Mouse (Mus musculus) ES-Bruce4 (cell line): ENCODE results near the gene Ceacam15. TPM values are rescaled to one million over a fixed set of nuclear protein-coding genes. Genes with fewer than 3 reads are reported as not detected.
"Not testable (repeated sequence)": the region's sequence is repeated elsewhere in the genome, so short reads cannot be mapped to it uniquely, and the experiment has no call there.

ENCODE experiments used
- H3K27ac ChIP-seq: 2 replicates; pipeline ENCODE4 v1.5.1; 2012; ENCODE audit warnings: low read length, inconsistent platforms; ENCODE audit not compliant: insufficient read depth
- H3K27me3 ChIP-seq: 2 replicates; pipeline ENCODE4 v1.6.1; 2012; ENCODE audit warnings: mild to moderate bottlenecking, low read length, inconsistent platforms; ENCODE audit not compliant: control insufficient read depth, poor library complexity, insufficient read depth, severe bottlenecking
- H3K36me3 ChIP-seq: 2 replicates; pipeline ENCODE4 v1.6.1; 2012; ENCODE audit warnings: inconsistent platforms, mild to moderate bottlenecking, low read length, moderate library complexity; ENCODE audit not compliant: control insufficient read depth, poor library complexity, insufficient read depth, severe bottlenecking
- H3K4me1 ChIP-seq: one replicate; pipeline ENCODE4 v1.8.1; 2011; ENCODE audit warnings: low read length; ENCODE audit not compliant: control insufficient read depth, insufficient read depth
- H3K4me3 ChIP-seq: 2 replicates; pipeline ENCODE4 v1.5.1; 2011; ENCODE audit warnings: low read depth, mild to moderate bottlenecking, low read length
- H3K9ac ChIP-seq: 2 replicates; pipeline ENCODE4 v1.6.1; 2012; ENCODE audit warnings: low read depth, mild to moderate bottlenecking, inconsistent platforms; ENCODE audit not compliant: poor library complexity, severe bottlenecking
- H3K9me3 ChIP-seq: replicated peaks from 2 replicates; pipeline ENCODE4 v1.6.1; 2012; ENCODE audit warnings: mild to moderate bottlenecking, low read length, inconsistent platforms; ENCODE audit not compliant: control insufficient read depth, poor library complexity, insufficient read depth, severe bottlenecking
- CTCF ChIP-seq: IDR thresholded peaks from one replicate; pipeline ENCODE4 v1.8.1; 2011; ENCODE audit warnings: low read depth, low read length
- EP300 ChIP-seq: IDR thresholded peaks from 2 replicates; pipeline ENCODE4 v1.6.1; 2011; ENCODE audit warnings: low read depth, low read length; ENCODE audit not compliant: insufficient read depth
- POLR2A ChIP-seq: IDR thresholded peaks from one replicate; pipeline ENCODE4 v1.8.1; 2011; ENCODE audit warnings: low read length; ENCODE audit not compliant: insufficient read depth
- polyA plus RNA-seq: library from polyadenylated mRNA; stranded (reverse); fragments of >200 nt; gene quantifications from 2 replicates; pipeline ENCODE4 v1.2.4, GENCODE M21; 2011; ENCODE audit warnings: low read depth; ENCODE audit not compliant: missing spikeins, insufficient read depth, insufficient read length

Gene Ceacam15
- polyA plus RNA-seq, 1 experiment: not detected

DNA sequence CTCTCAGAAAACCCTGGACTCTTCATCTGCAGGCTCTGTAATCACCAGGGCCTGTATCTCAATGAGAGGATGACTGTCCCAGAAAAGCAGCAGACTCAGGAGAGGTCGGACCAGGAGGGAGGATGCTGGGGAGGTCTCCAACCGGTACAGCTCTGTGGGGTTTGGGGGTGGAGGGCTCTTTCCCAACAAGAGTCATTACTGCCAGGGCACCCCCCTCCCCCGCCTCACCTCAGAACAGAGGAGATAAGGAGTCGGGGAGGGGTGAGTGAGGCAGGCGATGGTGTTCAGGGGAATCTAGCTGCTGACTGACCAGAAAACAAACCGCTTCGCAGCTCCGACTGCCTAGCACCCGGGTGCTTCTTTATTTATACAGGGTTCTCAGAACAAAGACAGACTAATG is 32.7 kb upstream of the Ceacam15 start:
- H3K4me3 ChIP-seq: no peak overlapping the region
- H3K4me1 ChIP-seq: no peaks in the 10 kb centered on the region
- TF ChIP-seq POLR2A: no peak
- TF ChIP-seq CTCF: no peak
- no peak for TF ChIP-seq EP300
- no peaks in the 10 kb centered on the region for H3K27me3 ChIP-seq
- H3K27ac ChIP-seq: no peak overlapping the region
- no peak overlapping the region for H3K9ac ChIP-seq
- H3K9me3 ChIP-seq: no peaks in the 10 kb centered on the region
- no peaks in the 10 kb centered on the region for H3K36me3 ChIP-seq

GRCm38 (mm10) chr7:16706385-16706784 is 30.9 kb upstream of the Ceacam15 start:
- TF ChIP-seq EP300: no peak
- no peak for TF ChIP-seq CTCF
- no peak for TF ChIP-seq POLR2A
- H3K27ac ChIP-seq: no peak overlapping the region

DNA sequence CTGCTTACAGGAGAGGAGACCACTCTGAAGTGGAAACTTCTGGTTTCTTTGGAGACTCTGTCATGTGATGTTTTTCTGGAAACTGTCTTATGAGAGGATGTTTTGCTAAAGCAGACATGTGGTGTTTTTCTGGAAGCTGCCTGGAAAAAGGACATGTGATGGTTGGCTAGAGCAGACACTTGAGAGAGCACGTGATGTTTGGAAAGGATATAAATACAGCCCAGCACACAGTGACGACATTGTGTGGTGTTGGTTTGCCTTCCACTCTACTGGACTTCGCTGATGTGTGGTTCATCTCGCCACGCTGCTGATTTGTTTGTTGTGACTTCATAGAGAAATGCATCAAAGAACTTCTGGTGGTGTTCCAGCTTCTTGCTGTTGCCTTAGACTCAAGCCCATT is 25.1 kb upstream of the Ceacam15 start:
- TF ChIP-seq EP300: no peak

More at GRCm38 (mm10) chr7:16706385-16706784, 30.9 kb upstream of the Ceacam15 start:
- no peaks in the 10 kb centered on the region for H3K4me1 ChIP-seq
- no peaks in the 10 kb centered on the region for H3K27me3 ChIP-seq
- no peaks in the 10 kb centered on the region for H3K36me3 ChIP-seq
- H3K4me3 ChIP-seq: no peak overlapping the region
- H3K9me3 ChIP-seq: no peaks in the 10 kb centered on the region
- H3K9ac ChIP-seq: no peak overlapping the region

DNA sequence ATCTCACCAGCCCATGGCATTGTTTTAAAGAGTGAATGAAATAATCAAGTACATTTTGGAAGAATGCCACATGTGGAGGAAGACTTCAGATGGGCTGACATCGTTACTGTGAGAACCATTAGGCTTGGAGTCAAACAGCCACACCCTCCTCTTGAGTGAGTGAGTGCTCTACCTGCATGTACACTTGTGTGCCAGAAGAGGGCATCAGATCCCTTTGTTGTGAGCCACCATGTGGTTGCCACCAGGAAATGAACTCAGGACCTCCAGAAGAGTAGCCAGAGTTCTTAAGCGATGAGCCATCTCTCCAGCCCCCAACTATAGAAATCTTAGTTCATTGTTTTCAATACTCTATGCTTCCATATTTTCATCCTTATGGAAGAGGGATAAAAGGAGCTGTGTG is 23.5 kb upstream of the Ceacam15 start:
- H3K9ac ChIP-seq: no peak overlapping the region
- H3K27me3 ChIP-seq: no peaks in the 10 kb centered on the region
- no peak overlapping the region for H3K27ac ChIP-seq
- H3K36me3 ChIP-seq: no peaks in the 10 kb centered on the region
- no peaks in the 10 kb centered on the region for H3K9me3 ChIP-seq
- H3K4me1 ChIP-seq: no peaks in the 10 kb centered on the region
- H3K4me3 ChIP-seq: no peak overlapping the region
- no peak for TF ChIP-seq POLR2A
- no peak for TF ChIP-seq EP300
- peak; percentile 81 for TF ChIP-seq CTCF

More for the DNA sequence above, 25.1 kb upstream of the Ceacam15 start:
- H3K27ac ChIP-seq: no peak overlapping the region
- no peaks in the 10 kb centered on the region for H3K4me1 ChIP-seq
- H3K9me3 ChIP-seq: no peaks in the 10 kb centered on the region
- no peaks in the 10 kb centered on the region for H3K36me3 ChIP-seq
- no peak overlapping the region for H3K4me3 ChIP-seq
- H3K27me3 ChIP-seq: no peaks in the 10 kb centered on the region
- H3K9ac ChIP-seq: no peak overlapping the region

GRCm38 (mm10) chr7:16695025-16695424 is 19.5 kb upstream of the Ceacam15 start:
- no peaks in the 10 kb centered on the region for H3K36me3 ChIP-seq
- H3K9ac ChIP-seq: no peak overlapping the region
- no peaks in the 10 kb centered on the region for H3K9me3 ChIP-seq
- no peak for TF ChIP-seq POLR2A
- TF ChIP-seq CTCF: peak; percentile 16
- H3K4me3 ChIP-seq: no peak overlapping the region
- H3K27me3 ChIP-seq: no peaks in the 10 kb centered on the region
- no peaks in the 10 kb centered on the region for H3K4me1 ChIP-seq
- no peak overlapping the region for H3K27ac ChIP-seq

DNA sequence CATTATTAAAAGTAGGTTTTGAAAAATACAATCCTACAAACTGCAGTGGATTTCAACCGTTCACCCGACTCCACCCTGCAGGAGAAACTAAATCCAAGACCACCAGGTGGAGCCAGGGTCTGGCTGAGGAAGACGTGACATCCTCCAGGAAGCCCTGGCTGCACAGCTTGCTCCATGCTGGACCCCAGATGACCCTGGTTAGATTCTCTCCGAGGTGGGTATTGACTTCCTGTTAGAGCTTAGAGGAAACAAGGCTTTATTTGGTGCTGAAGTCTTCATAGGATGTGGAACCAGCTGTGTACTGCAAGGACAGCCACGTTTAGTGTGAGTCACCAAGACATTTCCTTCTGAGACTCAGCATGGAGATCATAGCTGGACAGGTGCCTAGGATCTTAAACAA is 13.7 kb upstream of the Ceacam15 start:
- H3K27ac ChIP-seq: no peak overlapping the region
- no peaks in the 10 kb centered on the region for H3K27me3 ChIP-seq
- TF ChIP-seq CTCF: peak; percentile 4
- no peak for TF ChIP-seq POLR2A
- H3K4me1 ChIP-seq: no peaks in the 10 kb centered on the region
- H3K9me3 ChIP-seq: peaks cover 4% of the 10 kb centered on the region; the same call in 1 of the 2 replicates
- H3K36me3 ChIP-seq: no peaks in the 10 kb centered on the region
- no peak overlapping the region for H3K9ac ChIP-seq
- no peak overlapping the region for H3K4me3 ChIP-seq

GRCm38 (mm10) chr7:16680194-16680593 is 4.7 kb upstream of the Ceacam15 start:
- not testable (repeated sequence) for H3K4me1 ChIP-seq, H3K4me3 ChIP-seq, H3K27me3 ChIP-seq, H3K9me3 ChIP-seq, H3K36me3 ChIP-seq, H3K27ac ChIP-seq, H3K9ac ChIP-seq

DNA sequence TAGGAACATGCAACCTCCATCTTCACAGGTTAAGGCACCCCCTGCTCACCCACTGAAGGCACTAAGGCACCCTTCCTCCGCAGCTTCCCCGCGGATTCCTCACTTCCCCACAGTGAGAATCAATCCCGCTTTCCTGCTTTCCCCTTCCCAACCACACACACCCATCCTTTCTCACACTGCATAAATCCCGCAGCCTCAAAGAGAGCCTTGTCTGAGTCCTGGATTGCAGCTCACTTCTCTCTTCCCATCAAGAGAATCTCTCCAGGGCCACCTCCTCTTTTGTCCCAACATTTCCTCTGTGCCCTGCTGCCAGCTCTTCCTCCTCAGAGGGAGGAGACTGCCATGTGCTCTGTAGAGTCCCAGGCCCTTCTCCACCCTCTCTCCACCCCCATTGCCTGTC is 806 bp downstream of the Ceacam15 start:
- not testable (repeated sequence) for H3K9me3 ChIP-seq, H3K27ac ChIP-seq, H3K4me1 ChIP-seq, H3K36me3 ChIP-seq, H3K9ac ChIP-seq, H3K27me3 ChIP-seq, H3K4me3 ChIP-seq
